Mouse (Mus musculus) embryonic facial prominence, embryonic 15.5 days (tissue): Measurements from ENCODE around the gene Taf3. TPM values are rescaled to one million over a fixed set of nuclear protein-coding genes. Genes with fewer than 3 reads are reported as not detected.

Source experiments
- ATAC-seq: fragments of 200-750 bp; cut with Nextera tagmentation; 2 replicates; pipeline ENCODE4 v1.8.0; 2017; ENCODE audit warnings: low read depth, moderate TSS enrichment; ENCODE audit not compliant: insufficient number of reproducible peaks, low FRiP score, low TSS enrichment
- H3K27ac ChIP-seq: fragments of 300-500 bp; sonication (generic); replicated peaks from 2 replicates; pipeline ENCODE4 v1.5.1; 2015; ENCODE audit warnings: mild to moderate bottlenecking, inconsistent platforms
- H3K27me3 ChIP-seq: fragments of 300-500 bp; sonication (generic); 2 replicates; pipeline ENCODE4 v1.6.1; 2015; ENCODE audit warnings: inconsistent platforms
- H3K36me3 ChIP-seq: fragments of 300-500 bp; sonication (generic); 2 replicates; pipeline ENCODE4 v1.6.1; 2015; ENCODE audit warnings: mild to moderate bottlenecking, inconsistent platforms
- H3K4me1 ChIP-seq: fragments of 300-500 bp; sonication (generic); 2 replicates; pipeline ENCODE4 v1.6.1; 2015; ENCODE audit warnings: inconsistent platforms
- H3K4me2 ChIP-seq: fragments of 300-500 bp; sonication (generic); replicated peaks from 2 replicates; pipeline ENCODE4 v1.6.1; 2015; ENCODE audit warnings: mild to moderate bottlenecking, inconsistent platforms
- H3K4me3 ChIP-seq: fragments of 300-500 bp; sonication (generic); replicated peaks from 2 replicates; pipeline ENCODE4 v1.5.1; 2015; ENCODE audit warnings: mild to moderate bottlenecking, inconsistent platforms
- H3K9ac ChIP-seq: fragments of 300-500 bp; sonication (generic); 2 replicates; pipeline ENCODE4 v1.6.1; 2015; ENCODE audit warnings: inconsistent platforms
- H3K9me3 ChIP-seq: fragments of 300-500 bp; sonication (generic); replicated peaks from 2 replicates; pipeline ENCODE4 v1.6.1; 2016; ENCODE audit warnings: inconsistent platforms
- WGBS: fragments of 180-500 bp; shearing (Covaris S2); methylation state at CpG from one replicate; pipeline ENCODE4 v1.1.7; 2015; 5-methylcytosine and 5-hydroxymethylcytosine counted together
- polyA plus RNA-seq: library from polyadenylated mRNA; unstranded; fragments of >200 nt; fragmentation: Nextera tagmentation; extraction: Ambion mirVana; gene quantifications from 2 replicates; pipeline ENCODE4 v1.2.1, GENCODE M21; 2015

The Taf3 gene
- polyA plus RNA-seq, 1 experiment from 2014 or later, result 13.0 TPM

- ATAC-seq, result no peak
These were observed 91.8 kb downstream of the Taf3 start for GRCm38 (mm10) chr2:9956546-9956945.

GRCm38 (mm10) chr2:9955576-9956535 lies 92.5 kb downstream of the Taf3 start:
- Histone ChIP-seq H3K4me2 (no peak overlapping the region), H3K27ac (peak overlapping the region; percentile 31; the same call in 1 of the 2 replicates)
- no peak; the same call in 1 of the 2 replicates for ATAC-seq

More at GRCm38 (mm10) chr2:9956546-9956945, 91.8 kb downstream of the Taf3 start:
- Histone ChIP-seq H3K9me3 (no peaks in the 10 kb centered on the region), H3K36me3 (peaks cover 10% of the 10 kb centered on the region; the same call in 1 of the 2 replicates), H3K4me2 (no peak overlapping the region), H3K9ac (no peak overlapping the region), H3K4me3 (no peak overlapping the region), H3K27ac (no peak overlapping the region), H3K4me1 (peaks cover 8% of the 10 kb centered on the region; the same call in 1 of the 2 replicates), H3K27me3 (no peaks in the 10 kb centered on the region)
- WGBS, result 21% methylated on average over 2 of the region's 2 CpGs

GRCm38 (mm10) chr2:9946739-9947138 lies 101.7 kb downstream of the Taf3 start:
- 63% methylated on average over 3 of the region's 3 CpGs for WGBS
- no peak for ATAC-seq
- no peak overlapping the region for H3K4me2 ChIP-seq

More at GRCm38 (mm10) chr2:9955576-9956535, 92.5 kb downstream of the Taf3 start:
- Histone ChIP-seq H3K9ac (no peak overlapping the region), H3K4me1 (peaks cover 8% of the 10 kb centered on the region; the same call in 1 of the 2 replicates), H3K36me3 (peaks cover 10% of the 10 kb centered on the region; the same call in 1 of the 2 replicates), H3K27me3 (no peaks in the 10 kb centered on the region), H3K4me3 (no peak overlapping the region), H3K9me3 (no peaks in the 10 kb centered on the region)
- 45% methylated on average over 9 of the region's 9 CpGs for WGBS

GRCm38 (mm10) chr2:9945611-9946010 lies 102.8 kb downstream of the Taf3 start:
- H3K4me2 ChIP-seq, result no peak overlapping the region
- H3K27ac ChIP-seq, result no peak overlapping the region
- 78% methylated on average over 4 of the region's 4 CpGs for WGBS
- H3K4me3 ChIP-seq, result no peak overlapping the region
- H3K4me1 ChIP-seq, result no peaks in the 10 kb centered on the region
- no peak overlapping the region for H3K9ac ChIP-seq
- ATAC-seq, result no peak
- no peaks in the 10 kb centered on the region for H3K36me3 ChIP-seq
- no peaks in the 10 kb centered on the region for H3K27me3 ChIP-seq
- no peaks in the 10 kb centered on the region for H3K9me3 ChIP-seq

More at GRCm38 (mm10) chr2:9946739-9947138, 101.7 kb downstream of the Taf3 start:
- Histone ChIP-seq H3K4me3 (no peak overlapping the region), H3K36me3 (0 out of 2 replicates have a peak, but pooled peaks cover 1% of the 10 kb centered on the region), H3K9ac (no peak overlapping the region), H3K27me3 (no peaks in the 10 kb centered on the region), H3K27ac (no peak overlapping the region), H3K4me1 (no peaks in the 10 kb centered on the region), H3K9me3 (no peaks in the 10 kb centered on the region)

GRCm38 (mm10) chr2:9943011-9943410 lies 105.4 kb downstream of the Taf3 start:
- H3K36me3 ChIP-seq, result no peaks in the 10 kb centered on the region
- no peaks in the 10 kb centered on the region for H3K9me3 ChIP-seq
- ATAC-seq, result no peak
- no peak overlapping the region for H3K4me3 ChIP-seq
- 85% methylated on average over 1 of the region's 1 CpGs for WGBS
- H3K4me2 ChIP-seq, result no peak overlapping the region
- no peaks in the 10 kb centered on the region for H3K27me3 ChIP-seq
- H3K9ac ChIP-seq, result no peak overlapping the region
- H3K27ac ChIP-seq, result no peak overlapping the region
- no peaks in the 10 kb centered on the region for H3K4me1 ChIP-seq

- Histone ChIP-seq H3K4me2 (no peak overlapping the region), H3K36me3 (no peaks in the 10 kb centered on the region), H3K27me3 (no peaks in the 10 kb centered on the region), H3K27ac (no peak overlapping the region), H3K4me3 (no peak overlapping the region), H3K9me3 (no peaks in the 10 kb centered on the region), H3K4me1 (no peaks in the 10 kb centered on the region), H3K9ac (no peak overlapping the region)
- WGBS, result 93% methylated on average over 4 of the region's 4 CpGs
- ATAC-seq, result no peak
These were observed 109.1 kb downstream of the Taf3 start for GRCm38 (mm10) chr2:9939250-9939649.

GRCm38 (mm10) chr2:9935965-9936364 lies 112.4 kb downstream of the Taf3 start:
- Histone ChIP-seq H3K36me3 (no peaks in the 10 kb centered on the region), H3K9ac (no peak overlapping the region), H3K27me3 (no peaks in the 10 kb centered on the region), H3K4me2 (no peak overlapping the region), H3K9me3 (no peaks in the 10 kb centered on the region), H3K4me1 (no peaks in the 10 kb centered on the region), H3K4me3 (no peak overlapping the region), H3K27ac (no peak overlapping the region)
- no peak for ATAC-seq
- no CpG with 5 or more reads among the region's 1 CpGs for WGBS

- H3K4me2 ChIP-seq, result no peak overlapping the region
- H3K27me3 ChIP-seq, result no peaks in the 10 kb centered on the region
- H3K27ac ChIP-seq, result no peak overlapping the region
- ATAC-seq, result no peak
- no peaks in the 10 kb centered on the region for H3K4me1 ChIP-seq
- H3K4me3 ChIP-seq, result no peak overlapping the region
- no peaks in the 10 kb centered on the region for H3K9me3 ChIP-seq
- H3K9ac ChIP-seq, result no peak overlapping the region
- 74% methylated on average over 4 of the region's 4 CpGs for WGBS
- 0 out of 2 replicates have a peak, but pooled peaks cover 8% of the 10 kb centered on the region for H3K36me3 ChIP-seq
These were observed 121.5 kb downstream of the Taf3 start for GRCm38 (mm10) chr2:9926905-9927283.

- Histone ChIP-seq H3K4me3 (no peak overlapping the region), H3K9me3 (no peaks in the 10 kb centered on the region), H3K27me3 (no peaks in the 10 kb centered on the region), H3K4me1 (no peaks in the 10 kb centered on the region), H3K27ac (no peak overlapping the region), H3K9ac (no peak overlapping the region), H3K36me3 (0 out of 2 replicates have a peak, but pooled peaks cover 8% of the 10 kb centered on the region), H3K4me2 (no peak overlapping the region)
- ATAC-seq, result no peak
- whole genome bisulfite sequencing, result 46% methylated on average over 7 of the region's 7 CpGs
These were observed 122.0 kb downstream of the Taf3 start for GRCm38 (mm10) chr2:9926194-9926904.

- no peak for ATAC-seq
- no peaks in the 10 kb centered on the region for H3K4me1 ChIP-seq
These were observed 129.5 kb downstream of the Taf3 start for GRCm38 (mm10) chr2:9918691-9919471.

More at GRCm38 (mm10) chr2:9918691-9919471, 129.5 kb downstream of the Taf3 start:
- WGBS, result 79% methylated on average over 17 of the region's 17 CpGs
- Histone ChIP-seq H3K27ac (no peak overlapping the region), H3K9ac (no peak overlapping the region), H3K27me3 (no peaks in the 10 kb centered on the region), H3K4me3 (no peak overlapping the region), H3K4me2 (no peak overlapping the region), H3K9me3 (no peaks in the 10 kb centered on the region), H3K36me3 (peaks cover 32% of the 10 kb centered on the region)
